Mouse (Mus musculus) neural tube, embryonic 12.5 days (tissue): ENCODE data around the gene Shld2. TPM values are rescaled to one million over a fixed set of nuclear protein-coding genes. Genes with fewer than 3 reads are reported as not detected.

Source experiments
- ATAC-seq: fragments of 200-750 bp; cut with Nextera tagmentation; 2 replicates; pipeline ENCODE4 v1.8.0; 2017; ENCODE audit warnings: low read depth, mild to moderate bottlenecking, moderate TSS enrichment, moderate library complexity; ENCODE audit not compliant: low FRiP score
- H3K27ac ChIP-seq: fragments of 300-500 bp; sonication (generic); 2 replicates; pipeline ENCODE4 v1.5.1; 2016
- H3K27me3 ChIP-seq: fragments of 300-500 bp; sonication (generic); replicated peaks from 2 replicates; pipeline ENCODE4 v1.6.1; 2016; ENCODE audit warnings: mild to moderate bottlenecking
- H3K36me3 ChIP-seq: fragments of 300-500 bp; sonication (generic); 2 replicates; pipeline ENCODE4 v1.6.1; 2016; ENCODE audit warnings: mild to moderate bottlenecking
- H3K4me1 ChIP-seq: fragments of 300-500 bp; sonication (generic); 2 replicates; pipeline ENCODE4 v1.6.1; 2016
- H3K4me2 ChIP-seq: fragments of 300-500 bp; sonication (generic); replicated peaks from 2 replicates; pipeline ENCODE4 v1.6.1; 2016; ENCODE audit warnings: mild to moderate bottlenecking
- H3K4me3 ChIP-seq: fragments of 300-500 bp; sonication (generic); 2 replicates; pipeline ENCODE4 v1.5.1; 2016
- H3K9ac ChIP-seq: fragments of 300-500 bp; sonication (generic); 2 replicates; pipeline ENCODE4 v1.6.1; 2016; ENCODE audit warnings: mild to moderate bottlenecking
- H3K9me3 ChIP-seq: fragments of 300-500 bp; sonication (generic); 2 replicates; pipeline ENCODE4 v1.6.1; 2016; ENCODE audit warnings: mild to moderate bottlenecking
- WGBS: fragments of 180-500 bp; shearing (Covaris S2); methylation state at CpG from one replicate; pipeline ENCODE4 v1.1.7; 2016; 5-methylcytosine and 5-hydroxymethylcytosine counted together
- polyA plus RNA-seq: library from polyadenylated mRNA; unstranded; fragments of >200 nt; fragmentation: Nextera tagmentation; extraction: Ambion mirVana; gene quantifications from 2 replicates; pipeline ENCODE4 v1.2.1, GENCODE M21; 2016

Shld2 gene
- polyA plus RNA-seq, 1 experiment from 2014 or later: 7.2 TPM

- H3K27ac ChIP-seq: no peak within 1 kb of the TSS
- peak; percentile 72 for ATAC-seq
- no peaks in the 10 kb centered on the region for H3K9me3 ChIP-seq
These were observed 108.9 kb downstream of the Shld2 start, which contains the start of gene Gprin2 for GRCm38 (mm10) chr14:34201231-34202035. Gprin2 (minus strand) TSS chr14:34201653.

GRCm38 (mm10) chr14:34200738-34201230, 109.5 kb downstream of the Shld2 start:
- Histone ChIP-seq H3K4me1 (peaks cover 5% of the 10 kb centered on the region; the same call in 1 of the 2 replicates), H3K27me3 (0 out of 2 replicates have a peak, but pooled peaks cover 3% of the 10 kb centered on the region), H3K27ac (no peak overlapping the region), H3K9me3 (no peaks in the 10 kb centered on the region), H3K9ac (peak overlapping the region; percentile 67), H3K4me2 (peak overlapping the region; percentile 97), H3K36me3 (no peaks in the 10 kb centered on the region), H3K4me3 (peak overlapping the region; percentile 78)
- ATAC-seq: peak; percentile 84
- WGBS: 2% methylated on average over 18 of the region's 19 CpGs

More at GRCm38 (mm10) chr14:34201231-34202035, 108.9 kb downstream of the Shld2 start, which contains the start of gene Gprin2:
- H3K4me3 ChIP-seq: peak within 1 kb of the TSS; percentile 78
- peaks cover under 1% of the 10 kb centered on the region; the same call in 1 of the 2 replicates for H3K4me1 ChIP-seq
- WGBS: 3% methylated on average over 49 of the region's 52 CpGs
- H3K27me3 ChIP-seq: 0 out of 2 replicates have a peak, but pooled peaks cover 3% of the 10 kb centered on the region
- H3K36me3 ChIP-seq: no peaks in the 10 kb centered on the region
- peak within 1 kb of the TSS; percentile 97 for H3K4me2 ChIP-seq
- peak within 1 kb of the TSS; percentile 67 for H3K9ac ChIP-seq

GRCm38 (mm10) chr14:34196706-34197105, 113.6 kb downstream of the Shld2 start:
- ATAC-seq: no peak
- 56% methylated on average over 4 of the region's 4 CpGs for WGBS

GRCm38 (mm10) chr14:34195466-34195865, 114.8 kb downstream of the Shld2 start:
- H3K9me3 ChIP-seq: no peaks in the 10 kb centered on the region
- no peak overlapping the region for H3K4me3 ChIP-seq
- H3K27me3 ChIP-seq: peaks cover 3% of the 10 kb centered on the region; the same call in 1 of the 2 replicates
- 0 out of 2 replicates have a peak, but pooled peaks cover 11% of the 10 kb centered on the region for H3K36me3 ChIP-seq
- peaks cover 5% of the 10 kb centered on the region; the same call in 1 of the 2 replicates for H3K4me1 ChIP-seq
- no peak overlapping the region for H3K27ac ChIP-seq
- WGBS: 87% methylated on average over 15 of the region's 15 CpGs
- no peak for ATAC-seq
- no peak overlapping the region for H3K4me2 ChIP-seq
- no peak overlapping the region for H3K9ac ChIP-seq

More at GRCm38 (mm10) chr14:34196706-34197105, 113.6 kb downstream of the Shld2 start:
- H3K9me3 ChIP-seq: no peaks in the 10 kb centered on the region
- no peak overlapping the region for H3K4me2 ChIP-seq
- H3K4me1 ChIP-seq: peaks cover 5% of the 10 kb centered on the region; the same call in 1 of the 2 replicates
- no peak overlapping the region for H3K9ac ChIP-seq
- H3K36me3 ChIP-seq: 0 out of 2 replicates have a peak, but pooled peaks cover 11% of the 10 kb centered on the region
- H3K27ac ChIP-seq: no peak overlapping the region
- H3K4me3 ChIP-seq: no peak overlapping the region
- H3K27me3 ChIP-seq: 0 out of 2 replicates have a peak, but pooled peaks cover 3% of the 10 kb centered on the region

DNA sequence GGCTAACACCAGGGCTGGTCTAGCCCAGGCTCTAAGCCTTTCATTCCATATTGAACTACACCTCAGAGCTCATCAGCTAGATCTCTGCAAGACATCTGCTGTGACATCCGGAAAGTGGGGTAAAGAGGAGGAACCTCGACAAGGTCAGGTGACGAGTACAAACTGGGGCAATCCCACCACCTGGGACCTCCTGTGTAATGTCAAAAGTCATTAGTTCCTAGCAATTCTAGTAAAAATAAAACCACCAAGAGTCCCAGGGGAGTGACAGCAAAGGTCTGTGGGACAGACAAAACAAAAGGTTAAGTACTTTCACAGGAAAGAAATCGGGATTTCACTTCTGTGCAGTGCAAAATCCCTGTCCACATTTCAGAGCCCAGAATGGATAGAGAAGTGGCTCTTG, 116.4 kb downstream of the Shld2 start:
- Histone ChIP-seq H3K27me3 (no peaks in the 10 kb centered on the region; the same call in 1 of the 2 replicates), H3K36me3 (0 out of 2 replicates have a peak, but pooled peaks cover 11% of the 10 kb centered on the region), H3K4me3 (no peak overlapping the region), H3K27ac (no peak overlapping the region), H3K9me3 (no peaks in the 10 kb centered on the region), H3K4me1 (peaks cover 5% of the 10 kb centered on the region; the same call in 1 of the 2 replicates), H3K4me2 (no peak overlapping the region), H3K9ac (no peak overlapping the region)
- WGBS: 81% methylated on average over 4 of the region's 4 CpGs
- no peak for ATAC-seq

DNA sequence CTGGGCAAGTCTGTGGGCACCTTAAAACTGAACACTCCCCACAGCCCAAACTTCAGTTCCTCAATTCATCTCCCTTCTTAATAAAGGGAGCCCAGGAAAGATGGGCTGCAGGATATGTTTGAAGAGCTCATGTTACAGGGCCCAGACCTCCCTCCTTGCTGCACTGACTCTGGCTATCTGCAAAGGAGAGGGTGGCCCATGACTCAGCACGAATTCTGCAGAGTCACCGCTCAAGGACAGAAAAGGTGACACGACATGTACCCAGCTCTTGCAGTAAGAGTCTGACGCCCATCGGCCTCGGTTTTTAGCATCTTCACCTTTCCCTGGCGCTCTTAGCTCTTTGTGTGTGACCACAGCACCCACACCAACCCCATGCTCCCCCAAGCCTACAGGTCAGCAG, 119.9 kb downstream of the Shld2 start:
- Histone ChIP-seq H3K36me3 (0 out of 2 replicates have a peak, but pooled peaks cover 10% of the 10 kb centered on the region), H3K9ac (no peak overlapping the region), H3K4me2 (no peak overlapping the region), H3K9me3 (no peaks in the 10 kb centered on the region), H3K4me1 (no peaks in the 10 kb centered on the region), H3K27me3 (no peaks in the 10 kb centered on the region; the same call in 1 of the 2 replicates), H3K27ac (no peak overlapping the region), H3K4me3 (no peak overlapping the region)
- WGBS: 73% methylated on average over 7 of the region's 7 CpGs
- no peak for ATAC-seq

- no peaks in the 10 kb centered on the region for H3K4me1 ChIP-seq
- no peaks in the 10 kb centered on the region; the same call in 1 of the 2 replicates for H3K27me3 ChIP-seq
- H3K4me3 ChIP-seq: no peak overlapping the region
- H3K9me3 ChIP-seq: no peaks in the 10 kb centered on the region
- H3K36me3 ChIP-seq: no peaks in the 10 kb centered on the region
- no peak overlapping the region for H3K9ac ChIP-seq
- no peak overlapping the region for H3K4me2 ChIP-seq
- H3K27ac ChIP-seq: no peak overlapping the region
- ATAC-seq: no peak
- 71% methylated on average over 5 of the region's 5 CpGs for WGBS
These were observed 121.7 kb downstream of the Shld2 start for GRCm38 (mm10) chr14:34188629-34189028.

Other genes starting within 250 kb of the Shld2 start
- 0.49 and 0.92 TPM in 2 replicates for gene Anxa8, start 224.5 kb downstream of the Shld2 start, polyA plus RNA-seq
- gene A630023A22Rik, start 207.7 kb downstream of the Shld2 start, polyA plus RNA-seq: not detected in 2 replicates
- 0.05 TPM in 2 replicates for gene Npy4r, start 158.0 kb downstream of the Shld2 start, polyA plus RNA-seq
- 2.3 and 3.1 TPM in 2 replicates for gene Gprin2, start 108.8 kb downstream of the Shld2 start, polyA plus RNA-seq
- gene Syt15, start 90.9 kb downstream of the Shld2 start, polyA plus RNA-seq: 0.28 and 0.38 TPM in 2 replicates
- gene Glud1, start 234 bp upstream of the Shld2 start, polyA plus RNA-seq: 95.7 and 107 TPM in 2 replicates
- gene Fam25c, start 44.9 kb upstream of the Shld2 start, polyA plus RNA-seq: not detected in 2 replicates
- 345 and 420 TPM in 2 replicates for gene Sncg, start 64.3 kb upstream of the Shld2 start, polyA plus RNA-seq
- gene Mmrn2, start 65.0 kb upstream of the Shld2 start, polyA plus RNA-seq: 7.8 and 8.2 TPM in 2 replicates
- gene Bmpr1a, start 192.8 kb upstream of the Shld2 start, polyA plus RNA-seq: 35.5 and 37.5 TPM in 2 replicates
- gene 9230112D13Rik, start 212.3 kb upstream of the Shld2 start, polyA plus RNA-seq: not detected in 2 replicates